Mouse (Mus musculus) layer of hippocampus, postnatal 25 days (tissue): ENCODE measurements around the gene Cep41. TPM values are rescaled to one million over a fixed set of nuclear protein-coding genes. Genes with fewer than 3 reads are reported as not detected.

Experiments
- microRNA-seq, 2 experiments: library from miRNA; unstranded; fragments of <30 nt; microRNA quantifications; one replicate each; pipeline ENCODE4 v1.2.0; 2021
- total RNA-seq, 2 experiments: library from RNA; stranded (reverse); gene quantifications; 2 replicates each; pipeline ENCODE4 v1.2.3; 2021

Gene Cep41
- total RNA-seq, 2 experiments from 2014 or later = 5.5 to 7.2 TPM

Small RNA genes within 50 kb of the gene (microRNA-seq; reads per million reads assigned to microRNA genes)
- 2,077 to 3,002 reads per million in 2 experiments for gene Mir335

Other genes with a start within 250 kb of the Cep41 start
- gene Tmem209, start 184.0 kb downstream of the Cep41 start, total RNA-seq = 10 to 100 TPM; 15.8 to 20.7 TPM
- gene Ssmem1, start 183.9 kb downstream of the Cep41 start, total RNA-seq = 1 to 10 TPM in 1 of 2 experiments, under 1 TPM in 1; 0.37 to 1.2 TPM
- 1 to 10 TPM; 1.2 to 1.4 TPM for gene Cpa2, start 152.2 kb downstream of the Cep41 start, total RNA-seq
- gene Cpa4, start 125.4 kb downstream of the Cep41 start, total RNA-seq = not detected
- not detected for gene Cpa5, start 82.7 kb downstream of the Cep41 start, total RNA-seq
- gene Cpa1, start 54.5 kb downstream of the Cep41 start, total RNA-seq = not detected
- gene Mest, start 29.8 kb upstream of the Cep41 start, total RNA-seq = 10 to 100 TPM; 49.8 to 50.2 TPM
- gene Copg2, start 203.0 kb upstream of the Cep41 start, total RNA-seq = 10 to 100 TPM; 82.0 to 82.5 TPM
- not detected for gene Tsga13, start 221.8 kb upstream of the Cep41 start, total RNA-seq